Mouse (Mus musculus) v-Abl transformed pro-B cells (cell line): Measurements from ENCODE around the gene Slc1a7.

Experiments
- in situ Hi-C, 2 experiments: fragments of 400-800 bp; cut with MboI; formaldehyde crosslinking; loops; one replicate each; pipeline ENCODE4 v1.15.1; 2025; ENCODE audit not compliant: unreplicated experiment in 2 of 2

Gene Slc1a7

DNA sequence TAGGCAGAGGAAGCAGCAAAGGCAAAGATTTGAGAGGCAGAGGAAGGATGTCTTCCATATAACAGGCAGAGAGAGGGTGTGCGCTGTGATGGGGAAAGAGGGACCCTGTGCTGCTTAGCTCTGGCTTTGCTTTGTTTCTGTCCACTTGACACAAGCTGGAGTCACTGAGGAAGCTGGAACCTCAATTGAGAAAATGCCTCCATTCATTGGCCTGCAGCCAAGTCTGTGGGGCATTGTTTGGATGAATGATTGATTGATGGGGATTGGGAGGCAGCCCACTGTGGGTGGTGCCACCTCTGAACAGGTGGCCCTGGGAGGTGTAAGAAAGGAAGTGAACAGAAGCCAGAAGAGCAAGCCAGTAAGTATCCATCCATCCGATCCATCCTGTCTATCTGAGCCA, 5.3 kb upstream of the Slc1a7 start:
- in situ Hi-C loops, result no loop called here

DNA sequence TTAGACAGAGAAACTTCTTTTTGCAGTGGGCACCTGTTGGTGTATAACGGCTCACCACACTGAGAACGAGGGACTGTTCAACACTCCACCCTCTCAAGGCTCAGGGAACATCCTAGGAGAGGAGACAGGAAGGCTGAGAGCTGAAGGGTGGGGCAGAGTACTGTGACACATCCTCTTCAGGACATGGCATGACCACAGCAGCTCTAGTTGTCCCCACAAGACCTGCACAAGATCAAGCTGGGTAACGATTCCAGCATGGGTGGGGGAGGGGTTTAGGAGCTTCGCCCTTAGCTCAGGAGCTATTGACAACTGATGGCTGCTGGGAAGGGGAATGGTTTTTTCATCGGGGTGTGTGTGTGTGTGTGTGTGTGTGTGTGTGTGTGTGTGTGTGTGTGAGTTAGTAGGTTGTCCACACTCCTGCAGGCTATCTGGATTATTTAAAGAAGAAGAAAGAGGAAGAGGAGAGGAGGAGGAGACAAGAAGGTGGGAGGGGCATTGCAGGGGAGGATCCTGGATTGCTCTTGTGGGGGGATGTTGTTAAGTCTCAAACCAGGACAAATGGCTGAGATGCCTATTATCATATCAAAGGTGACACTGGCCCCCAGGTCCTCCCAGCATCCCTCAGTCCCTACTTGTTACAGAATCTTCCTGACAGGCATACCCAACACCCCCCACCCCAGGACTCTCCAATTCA, 1.6 kb upstream of the Slc1a7 start:
- in situ Hi-C loops, result no loop called here

DNA sequence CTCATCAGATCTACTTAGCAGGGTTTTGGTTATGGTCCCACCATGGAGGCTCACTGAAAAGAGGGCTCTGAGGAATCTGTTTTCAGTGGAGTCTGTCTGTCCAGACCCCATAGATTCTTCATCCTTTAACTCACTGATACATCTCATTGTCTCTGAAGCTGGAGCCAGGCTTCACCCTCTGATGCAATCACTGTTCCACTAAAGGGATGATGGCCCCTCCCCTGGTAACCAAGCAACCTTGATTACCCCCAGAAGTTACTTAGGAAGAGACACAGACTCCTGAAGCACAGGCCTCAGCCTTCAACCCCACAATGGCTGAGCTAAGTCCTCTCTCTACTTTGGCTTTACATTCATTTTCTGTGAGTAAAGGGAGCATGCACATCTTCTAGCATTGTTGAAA, 1.6 kb downstream of the Slc1a7 start:
- in situ Hi-C loops, result no loop called here

DNA sequence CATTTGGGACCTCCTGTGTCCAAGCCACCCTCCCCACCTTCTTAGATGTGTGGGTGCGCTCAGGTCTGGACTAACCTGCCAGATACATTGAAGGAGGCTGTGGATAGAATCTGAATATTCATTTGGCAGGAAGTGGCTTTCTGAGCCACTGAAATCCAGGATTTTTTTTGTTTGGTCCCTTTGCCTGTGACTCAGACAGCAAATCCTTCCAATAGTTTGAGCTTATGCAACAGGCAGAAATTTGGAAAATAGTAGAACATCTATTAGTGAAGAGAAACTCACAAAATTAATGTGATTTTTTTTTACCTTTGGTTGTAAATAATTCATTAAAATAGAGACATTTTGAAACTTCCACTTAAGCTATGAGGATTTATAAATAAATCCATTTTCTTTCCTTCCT, 3.0 kb downstream of the Slc1a7 start:
- in situ Hi-C loops, result no loop called here

DNA sequence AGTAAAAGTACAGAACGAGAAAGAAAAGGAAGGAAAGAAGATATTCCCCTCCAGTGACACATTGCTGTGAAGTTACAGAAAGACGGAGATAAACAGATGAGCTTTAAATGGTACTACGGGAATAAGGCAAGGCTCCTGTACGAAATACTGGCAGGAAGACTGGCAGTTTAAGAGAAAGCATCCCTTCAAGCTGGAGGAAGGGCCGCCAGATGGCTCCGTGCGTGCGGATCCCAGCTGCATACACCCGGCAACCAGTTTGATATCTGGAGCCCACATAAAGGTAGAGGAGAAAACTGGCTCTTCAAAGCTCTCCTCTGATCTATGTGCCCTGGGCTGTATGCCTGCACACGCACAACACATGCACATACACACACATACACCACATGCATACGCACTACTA, 6.4 kb downstream of the Slc1a7 start:
- in situ Hi-C loops, result no loop called here

DNA sequence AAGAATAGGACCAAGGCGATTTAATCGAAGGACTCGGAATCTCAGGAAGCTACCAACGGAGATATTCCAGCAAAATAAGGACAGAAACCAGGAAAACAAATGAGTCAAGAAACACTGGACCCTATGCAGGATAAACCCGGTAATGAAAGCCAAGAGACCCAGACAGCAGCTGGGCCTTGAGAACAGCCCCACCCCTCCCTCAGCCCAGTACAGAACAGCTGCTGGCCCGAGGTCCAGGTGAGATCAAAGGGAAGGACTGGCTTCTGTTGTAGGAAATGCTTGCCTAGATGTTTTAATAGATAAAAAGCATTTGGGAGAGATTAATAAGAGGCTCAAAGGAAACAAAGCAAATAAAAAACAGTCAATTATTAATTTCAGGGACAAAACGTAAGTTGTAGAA, 6.9 kb downstream of the Slc1a7 start:
- in situ Hi-C loops, result no loop called here

DNA sequence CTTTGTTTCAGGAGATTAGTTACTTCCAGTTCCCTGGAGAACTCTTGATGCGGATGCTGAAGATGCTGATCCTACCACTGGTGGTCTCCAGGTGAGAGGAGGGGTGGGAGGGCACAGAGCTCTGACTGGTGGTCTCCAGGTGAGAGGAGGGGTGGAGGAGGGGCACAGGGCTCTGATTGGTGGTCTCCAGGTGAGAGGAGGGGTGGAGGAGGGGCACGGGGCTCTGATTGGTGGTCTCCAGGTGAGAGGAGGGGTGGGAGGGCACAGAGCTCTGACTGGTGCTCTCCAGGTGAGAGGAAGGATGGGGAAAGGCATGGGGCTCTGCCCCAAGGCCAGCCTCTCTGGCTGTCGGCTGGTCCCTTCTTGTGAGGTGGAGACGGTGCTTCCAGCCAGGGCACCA, 9.5 kb downstream of the Slc1a7 start:
- in situ Hi-C loops, result no loop called here

DNA sequence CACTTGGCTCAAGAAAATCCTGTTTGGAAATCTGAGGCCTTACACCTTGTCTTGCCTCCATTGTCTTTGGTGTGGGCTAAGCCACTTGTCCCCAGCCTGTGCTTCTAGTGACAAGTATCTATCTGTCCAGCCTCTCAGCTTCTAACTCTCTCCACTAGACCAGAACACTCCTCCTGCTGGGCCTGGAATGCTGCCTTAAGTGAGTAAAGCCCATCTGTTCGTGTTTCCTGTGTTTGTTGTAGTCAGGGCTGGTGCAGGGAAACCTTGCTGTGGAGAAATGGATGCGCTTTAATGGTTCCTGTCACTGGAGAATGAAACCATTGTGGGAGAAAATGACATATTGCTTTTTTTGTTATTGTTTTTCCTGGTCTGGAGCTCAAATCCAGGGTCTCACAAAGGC, 11.4 kb downstream of the Slc1a7 start:
- in situ Hi-C loops, result no loop called here

DNA sequence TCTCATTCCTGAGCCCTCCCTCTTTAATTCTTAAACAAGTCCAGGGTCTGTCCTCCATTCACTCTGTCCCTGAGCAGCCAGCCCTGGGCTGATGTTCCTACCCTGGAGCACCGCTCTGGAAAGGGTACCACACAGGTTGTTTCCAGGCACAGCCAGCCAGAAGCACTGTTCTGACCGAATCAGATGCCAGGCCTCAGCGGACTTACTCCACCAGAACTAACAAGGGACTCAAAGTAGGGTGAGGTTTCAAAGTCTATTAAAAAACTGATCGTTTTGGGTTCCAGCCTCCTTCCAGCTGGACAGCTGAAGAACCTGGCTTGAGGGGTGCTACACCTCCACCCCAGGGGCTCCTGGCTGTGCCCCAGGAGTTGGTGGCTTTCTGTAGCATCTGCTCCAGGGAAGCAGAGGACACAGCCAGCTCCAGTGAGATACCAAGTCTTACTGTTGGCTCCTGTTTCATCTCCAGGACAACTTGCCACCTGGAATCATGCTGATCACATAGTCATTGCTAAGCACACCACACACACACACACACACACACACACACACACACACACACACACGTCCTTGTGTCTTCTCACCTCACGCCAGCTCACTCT, 12.0 kb downstream of the Slc1a7 start:
- in situ Hi-C loops, result no loop called here

DNA sequence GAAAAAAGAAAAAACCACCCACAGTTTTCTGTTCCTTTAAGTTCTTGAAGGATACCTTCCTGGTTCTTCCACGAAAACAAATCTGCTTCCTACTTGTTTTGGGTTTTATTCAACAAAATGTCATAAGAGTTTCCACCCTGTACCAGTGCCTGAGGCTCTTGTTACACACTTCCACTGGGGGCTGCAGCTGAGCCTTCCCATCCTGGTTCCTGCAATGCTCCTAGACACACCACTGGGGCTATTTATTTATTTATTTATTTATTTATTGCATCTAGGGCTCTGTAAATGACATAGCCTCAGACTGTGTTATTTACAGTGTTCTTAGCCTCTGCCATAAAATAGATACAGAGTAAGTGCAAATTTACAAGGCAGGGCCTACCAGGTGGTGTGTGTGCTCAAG, 15.6 kb downstream of the Slc1a7 start:
- in situ Hi-C loops, result no loop called here

DNA sequence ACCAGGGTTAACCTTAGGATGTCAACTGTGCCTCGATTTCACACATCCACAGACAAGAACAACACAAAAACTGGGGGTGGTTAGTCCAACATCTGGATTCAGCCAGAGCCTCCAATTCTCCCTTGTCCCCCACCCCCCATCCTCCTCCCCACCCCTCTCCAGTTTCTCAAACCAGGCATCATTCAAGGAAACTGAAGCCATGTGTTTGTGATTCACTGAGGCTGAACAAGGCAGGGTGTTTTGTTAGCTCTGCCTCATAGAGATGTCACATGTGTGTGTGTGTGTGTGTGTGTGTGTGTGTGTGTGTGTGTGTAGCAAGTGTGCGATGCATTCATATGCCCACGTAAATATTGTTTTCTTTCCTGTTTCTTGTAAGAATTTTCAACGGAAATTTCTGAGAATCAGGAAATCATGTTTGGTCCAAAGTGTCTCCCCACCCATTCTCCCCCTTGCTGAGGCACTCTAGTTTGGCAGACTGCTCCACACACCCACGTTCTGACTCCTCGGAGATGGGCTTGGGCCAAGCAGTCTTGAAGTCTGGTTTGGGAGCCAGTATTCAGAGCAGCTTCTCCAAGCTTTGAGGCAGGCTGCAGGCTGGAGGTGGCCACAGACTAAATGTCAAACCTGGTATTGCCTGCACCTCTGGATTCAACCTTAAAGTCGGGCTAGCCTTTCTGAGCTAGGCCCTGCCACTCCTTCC, 16.3 kb downstream of the Slc1a7 start:
- in situ Hi-C loops, result no loop called here

DNA sequence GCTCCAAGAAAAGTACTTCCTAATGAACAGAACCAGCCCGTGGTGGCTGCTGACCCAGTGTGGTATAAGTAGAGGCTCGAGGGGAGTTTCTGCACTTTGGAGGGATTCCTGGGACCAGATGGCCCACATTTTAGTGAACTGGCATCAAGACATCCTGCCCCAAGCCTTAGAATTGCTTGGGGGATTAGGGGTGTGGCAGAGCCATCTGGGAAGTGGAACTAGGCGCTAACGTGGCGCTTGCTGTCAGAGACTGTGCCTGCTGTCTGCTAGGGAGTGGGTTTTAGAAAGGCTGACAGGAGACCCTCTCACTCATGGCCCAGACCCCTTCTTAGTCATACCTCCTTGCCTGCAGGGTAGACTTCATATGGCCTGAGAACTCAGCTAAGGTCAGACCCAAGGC, 17.7 kb downstream of the Slc1a7 start:
- in situ Hi-C loops, result loop anchor here in 1 of 2 experiments (5.0 kb wide), 1 partner anchor 336 kb away; no protein-coding TSS in a partner anchor

DNA sequence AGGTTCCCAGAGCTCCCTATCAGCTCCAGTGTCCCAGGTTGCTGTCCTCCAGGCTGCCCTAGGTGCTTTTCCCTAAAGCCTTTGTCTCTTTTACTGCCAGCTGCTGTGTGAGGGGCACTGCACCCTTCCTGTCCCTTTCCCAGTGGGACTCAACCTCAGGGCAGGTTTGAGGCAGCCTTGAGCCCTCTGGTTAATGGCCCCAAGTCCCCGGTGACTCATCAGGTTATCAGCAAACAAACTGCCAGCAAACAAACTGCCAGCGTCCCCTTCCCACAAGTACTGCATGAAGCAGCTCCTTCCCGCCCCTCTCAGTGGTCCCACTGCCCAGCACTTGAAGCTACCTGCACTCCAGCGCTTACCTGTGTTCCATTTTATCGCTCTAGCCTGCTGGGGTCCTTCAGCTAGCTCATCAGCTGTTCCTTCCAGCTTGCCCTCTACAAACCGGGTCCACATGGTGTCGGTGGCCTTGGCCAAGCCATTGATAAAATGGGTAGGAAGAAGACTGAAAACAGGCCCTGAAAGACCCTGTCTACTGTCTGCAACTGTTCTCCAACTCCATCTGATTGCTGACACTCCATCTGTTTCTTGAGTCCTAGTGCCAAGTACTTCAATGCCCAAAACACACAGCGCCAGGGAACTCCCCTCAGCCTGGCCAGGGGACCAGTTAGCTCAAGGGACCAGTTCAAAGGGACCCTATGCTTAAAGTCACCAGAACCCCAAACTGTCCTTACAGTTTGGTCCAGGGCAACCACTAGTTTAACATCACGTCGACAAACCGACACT, 18.4 kb downstream of the Slc1a7 start:
- in situ Hi-C loops, result loop anchor here in 1 of 2 experiments (5.0 kb wide), 1 partner anchor 336 kb away; no protein-coding TSS in a partner anchor

DNA sequence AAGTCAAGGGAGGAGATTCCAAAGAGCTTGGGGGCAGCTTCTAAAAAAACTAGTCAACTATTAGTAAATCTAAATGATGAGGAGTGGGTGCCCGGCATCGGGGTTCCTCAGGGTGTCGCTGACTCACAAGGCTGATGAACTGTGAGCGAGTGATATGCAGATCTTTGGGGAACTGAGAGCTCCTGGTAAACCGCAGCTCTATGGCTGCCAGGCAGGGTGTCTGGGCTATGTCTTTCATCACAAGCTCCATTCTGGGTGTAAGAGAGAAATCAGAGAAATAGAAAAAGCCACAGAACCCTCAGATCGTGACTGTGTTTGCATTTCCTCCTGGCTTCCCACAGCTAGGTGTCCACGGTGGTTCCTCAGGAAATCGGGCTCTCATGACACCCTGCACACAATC, 20.8 kb downstream of the Slc1a7 start:
- in situ Hi-C loops, result loop anchor here in 1 of 2 experiments (5.0 kb wide), 1 partner anchor 333 kb away; no protein-coding TSS in a partner anchor

DNA sequence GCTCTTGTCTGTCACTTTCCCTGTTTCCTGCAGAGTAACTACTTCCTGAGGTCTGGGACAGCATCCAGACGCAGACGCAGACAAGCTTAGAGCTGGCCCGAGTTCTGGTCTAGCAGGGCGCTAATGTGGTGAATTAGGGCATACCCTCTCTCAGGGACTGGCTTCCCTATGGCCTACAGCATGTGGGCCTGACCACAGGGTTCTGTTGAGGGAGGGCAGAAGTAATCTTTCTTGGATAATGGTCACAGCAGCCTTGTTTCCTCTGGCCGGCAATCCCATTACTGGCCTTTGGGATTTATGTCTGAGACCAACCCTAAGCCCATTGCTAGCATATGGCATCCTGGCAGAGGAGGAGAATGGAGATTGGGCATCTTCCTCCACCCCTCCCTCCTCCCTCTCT, 22.7 kb downstream of the Slc1a7 start:
- in situ Hi-C loops, result no loop called here

DNA sequence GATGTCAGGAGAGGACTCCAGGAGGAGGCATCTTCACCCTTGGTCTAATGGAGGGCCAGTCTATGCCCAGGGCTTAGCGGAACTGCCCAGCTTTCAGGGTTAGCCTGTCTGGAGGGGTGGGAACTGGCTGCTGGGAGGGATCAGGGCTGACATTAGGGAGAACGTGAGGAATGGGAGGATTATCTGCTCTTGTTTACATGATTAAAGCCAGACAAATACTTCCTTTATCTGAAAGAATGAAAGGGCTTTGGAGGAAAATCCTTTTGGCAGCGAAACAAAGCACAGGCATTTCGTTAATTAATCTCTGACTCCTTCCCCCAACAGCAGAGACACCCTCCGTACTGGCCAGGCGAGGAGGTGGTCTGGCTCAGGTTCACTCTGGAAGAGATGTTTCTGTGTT, 23.7 kb downstream of the Slc1a7 start:
- in situ Hi-C loops, result no loop called here

DNA sequence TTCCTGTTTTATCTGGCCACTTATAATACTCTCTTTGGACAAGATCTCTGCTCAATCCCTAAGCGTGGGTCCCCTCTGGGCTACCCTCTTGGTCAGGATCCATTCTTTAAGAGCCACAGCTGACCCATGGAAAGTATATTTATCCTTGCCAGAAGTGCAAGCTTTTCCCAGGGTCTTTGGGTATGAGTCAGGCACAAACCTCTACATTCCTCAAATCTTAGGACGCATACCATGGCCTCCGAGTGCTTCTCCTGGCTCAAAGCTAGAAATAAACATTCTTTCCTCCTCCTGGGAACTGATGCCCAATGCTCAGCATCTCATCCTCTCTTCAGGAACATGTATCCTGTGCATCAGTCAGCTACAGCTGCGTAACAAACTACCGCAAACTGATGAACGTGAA, 26.9 kb downstream of the Slc1a7 start:
- in situ Hi-C loops, result no loop called here

DNA sequence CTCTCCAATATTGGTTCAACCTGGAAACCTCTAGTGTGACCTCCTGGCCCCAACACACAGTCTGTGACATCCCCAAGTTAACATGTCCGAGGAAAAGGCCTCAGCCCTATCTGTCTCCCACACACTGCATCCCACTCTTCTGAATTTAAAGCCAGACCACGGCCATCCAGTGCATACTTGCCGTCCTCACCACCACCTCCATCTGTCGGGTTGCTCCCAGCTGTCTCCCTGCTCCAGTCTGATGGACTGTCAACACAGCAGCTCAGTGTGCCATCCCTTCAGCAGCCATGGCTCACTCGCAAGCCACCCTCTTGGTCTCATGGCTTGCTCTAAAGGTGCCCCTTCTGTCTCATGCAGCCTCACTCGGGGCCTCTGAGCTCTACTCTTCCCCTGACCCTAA, 27.6 kb downstream of the Slc1a7 start:
- in situ Hi-C loops, result no loop called here

DNA sequence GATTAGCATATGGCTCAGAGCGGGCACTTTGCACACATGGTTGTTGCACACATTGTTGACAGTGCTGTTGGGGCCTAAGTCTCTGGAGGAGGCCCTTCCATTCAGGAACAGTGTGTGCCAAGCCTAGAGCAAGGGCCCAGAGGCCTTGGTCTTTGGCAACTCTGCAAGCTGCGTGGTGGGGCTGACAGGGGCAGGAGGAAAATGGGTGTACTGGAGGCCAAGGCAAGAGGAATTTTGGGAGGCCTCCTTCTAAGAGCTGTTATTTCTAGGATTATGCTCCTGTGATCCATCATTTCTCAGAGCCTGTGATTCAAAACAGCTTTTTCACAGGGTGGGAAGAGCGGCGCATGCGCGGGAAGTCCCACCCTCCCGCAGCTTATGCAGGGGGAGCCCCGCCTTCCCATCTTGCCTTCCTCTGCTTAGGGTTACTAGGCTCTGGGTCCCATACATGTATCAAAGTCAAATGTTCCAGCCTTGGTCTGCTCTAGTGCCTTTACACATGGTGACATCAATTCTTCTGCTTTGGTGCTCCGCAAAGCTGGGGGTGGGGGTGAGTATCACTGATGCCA, 28.4 kb downstream of the Slc1a7 start:
- in situ Hi-C loops, result no loop called here

DNA sequence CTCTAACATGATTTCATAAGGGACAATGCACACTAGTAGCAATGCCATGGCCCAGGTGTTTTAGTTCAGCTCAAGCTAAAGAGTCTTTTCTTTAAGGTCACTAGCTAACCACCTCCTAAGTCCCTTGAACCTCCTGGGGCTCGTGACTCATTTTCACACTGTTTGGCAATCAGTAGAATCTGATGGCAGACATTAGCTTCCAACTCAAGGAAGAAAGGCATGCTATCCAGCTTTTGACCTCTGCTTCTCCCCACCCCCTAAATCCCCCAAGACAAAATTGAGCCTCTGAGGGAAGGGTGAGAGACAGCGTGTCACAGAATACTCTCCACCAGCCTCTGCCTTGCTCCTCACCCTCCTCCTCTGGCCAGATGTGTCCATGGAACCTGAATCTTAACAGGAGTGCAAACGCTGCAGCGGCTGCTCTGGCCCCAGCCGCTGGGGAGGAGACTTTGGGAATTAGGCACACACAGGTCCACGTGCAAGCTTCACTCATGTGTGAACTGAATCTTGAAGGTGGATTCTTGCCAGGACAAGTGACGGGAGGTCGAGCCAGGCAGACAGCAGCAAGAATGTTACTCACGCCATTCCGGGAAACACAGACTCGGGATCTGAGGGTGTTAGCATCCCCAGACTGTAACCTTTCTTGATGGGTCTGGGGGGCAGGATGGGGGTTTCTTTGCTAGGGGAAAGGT, 30.7 kb downstream of the Slc1a7 start:
- in situ Hi-C loops, result no loop called here
